Mouse (Mus musculus): ENCODE data around the gene Gatad2a. TPM values are rescaled to one million over a fixed set of nuclear protein-coding genes. Genes with fewer than 3 reads are reported as not detected.
"Not testable (repeated sequence)": the region's sequence is repeated elsewhere in the genome, so short reads cannot be mapped to it uniquely, and the experiment has no call there.

Gatad2a gene
- polyA plus RNA-seq, 1 experiment from 2014 or later = 65.2 TPM

- ATAC-seq (ENCODE audit: low FRiP score) (no peak), DNase-seq (ENCODE audit: low spot score, missing footprints) (no peak)
- H3K4me3 ChIP-seq (ENCODE audit: low read depth, low read length) = no peak overlapping the region
- H3K9me3 ChIP-seq (ENCODE audit: control insufficient read depth, low read length) = no peaks in the 10 kb centered on the region
- no peaks in the 10 kb centered on the region for H3K4me1 ChIP-seq (ENCODE audit: control insufficient read depth, insufficient read depth, low read length)
- H3K27ac ChIP-seq (ENCODE audit: low read depth, low read length) = no peak overlapping the region
- WGBS = 73% methylated on average over 1 of the region's 1 CpGs
- no peak overlapping the region for H3K4me2 ChIP-seq
- H3K27me3 ChIP-seq (ENCODE audit: control insufficient read depth, insufficient read depth, low read length) = no peaks in the 10 kb centered on the region
- H3K36me3 ChIP-seq (ENCODE audit: control insufficient read depth, insufficient read depth, low read length) = peaks cover 18% of the 10 kb centered on the region; the same call in 1 of the 2 replicates
- H3K9ac ChIP-seq (ENCODE audit: low read length) = no peak overlapping the region
Measured at GRCm38 (mm10) chr8:70015017-70015416, 18.8 kb upstream of the Gatad2a start.

- no peak overlapping the region for H3K4me3 ChIP-seq (ENCODE audit: low read depth, low read length)
- no peak overlapping the region for H3K9ac ChIP-seq (ENCODE audit: low read length)
- no peaks in the 10 kb centered on the region for H3K27me3 ChIP-seq (ENCODE audit: control insufficient read depth, insufficient read depth, low read length)
- peaks cover 9% of the 10 kb centered on the region; the same call in 1 of the 2 replicates for H3K36me3 ChIP-seq (ENCODE audit: control insufficient read depth, insufficient read depth, low read length)
- 95% methylated on average over 1 of the region's 1 CpGs for WGBS
- ATAC-seq (ENCODE audit: low FRiP score) = no peak
- H3K4me2 ChIP-seq = no peak overlapping the region
- no peak overlapping the region for H3K27ac ChIP-seq (ENCODE audit: low read depth, low read length)
- no peaks in the 10 kb centered on the region for H3K4me1 ChIP-seq (ENCODE audit: control insufficient read depth, insufficient read depth, low read length)
- H3K9me3 ChIP-seq (ENCODE audit: control insufficient read depth, low read length) = no peaks in the 10 kb centered on the region
- no peak for DNase-seq (ENCODE audit: low spot score, missing footprints)
Measured at GRCm38 (mm10) chr8:70012763-70013162, 16.6 kb upstream of the Gatad2a start.

- no peak overlapping the region for H3K4me2 ChIP-seq
- WGBS = 77% methylated on average over 3 of the region's 3 CpGs
- ATAC-seq (ENCODE audit: low FRiP score) = no peak
Measured at GRCm38 (mm10) chr8:70012350-70012749, 16.2 kb upstream of the Gatad2a start.

DNA sequence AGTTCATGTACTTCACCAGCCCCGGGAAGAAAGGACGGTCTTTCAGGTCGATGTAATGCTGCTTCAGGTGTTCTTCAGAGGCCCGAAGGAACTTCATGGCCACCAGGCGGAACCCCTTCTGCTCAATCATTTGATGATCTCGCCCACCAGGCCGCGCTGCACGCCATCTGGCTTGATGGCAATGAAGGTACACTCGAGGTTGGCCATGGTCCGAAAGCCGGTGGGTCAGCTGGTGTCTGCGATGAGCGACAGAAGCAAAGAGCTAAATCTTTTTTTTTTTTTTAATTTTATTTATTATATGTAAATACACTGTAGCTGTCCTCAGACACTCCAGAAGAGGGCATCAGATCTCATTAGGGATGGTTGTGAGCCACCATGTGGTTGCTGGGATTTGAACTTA, 14.6 kb upstream of the Gatad2a start:
- WGBS = 91% methylated on average over 14 of the region's 14 CpGs
- H3K4me1 ChIP-seq (ENCODE audit: control insufficient read depth, insufficient read depth, low read length); ATAC-seq (ENCODE audit: low FRiP score): not testable (repeated sequence)

More at GRCm38 (mm10) chr8:70012350-70012749, 16.2 kb upstream of the Gatad2a start:
- Histone ChIP-seq H3K27ac (ENCODE audit: low read depth, low read length) (no peak overlapping the region), H3K27me3 (ENCODE audit: control insufficient read depth, insufficient read depth, low read length) (no peaks in the 10 kb centered on the region), H3K36me3 (ENCODE audit: control insufficient read depth, insufficient read depth, low read length) (peaks cover 6% of the 10 kb centered on the region; the same call in 1 of the 2 replicates), H3K4me1 (ENCODE audit: control insufficient read depth, insufficient read depth, low read length) (no peaks in the 10 kb centered on the region), H3K9me3 (ENCODE audit: control insufficient read depth, low read length) (no peaks in the 10 kb centered on the region), H3K4me3 (ENCODE audit: low read depth, low read length) (no peak overlapping the region), H3K9ac (ENCODE audit: low read length) (no peak overlapping the region)
- DNase-seq (ENCODE audit: low spot score, missing footprints) = no peak

DNA sequence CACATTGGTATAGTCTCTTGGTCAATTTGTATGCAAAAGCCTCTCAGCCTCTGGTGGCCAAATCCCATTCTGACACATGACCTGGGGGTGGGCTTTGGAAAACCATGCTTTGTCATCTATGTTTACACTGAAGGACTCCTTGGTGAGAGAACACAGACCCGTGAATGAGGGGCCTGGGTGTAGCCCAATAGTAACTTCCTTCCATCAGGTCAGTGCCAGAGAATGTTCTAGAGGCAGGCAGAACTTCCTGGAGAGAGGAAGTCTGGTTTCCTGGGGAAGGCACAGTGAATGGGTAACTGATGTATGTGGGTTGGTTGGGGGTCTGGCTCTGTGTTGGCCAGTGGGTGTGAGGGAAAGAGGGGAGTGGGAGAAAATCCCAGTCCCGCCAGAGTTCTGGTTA, 9.0 kb upstream of the Gatad2a start:
- no peaks in the 10 kb centered on the region for H3K27me3 ChIP-seq (ENCODE audit: control insufficient read depth, insufficient read depth, low read length)
- DNase-seq (ENCODE audit: low spot score, missing footprints) = no peak
- H3K9me3 ChIP-seq (ENCODE audit: control insufficient read depth, low read length) = no peaks in the 10 kb centered on the region
- H3K27ac ChIP-seq (ENCODE audit: low read depth, low read length) = no peak overlapping the region
- no peak overlapping the region for H3K4me3 ChIP-seq (ENCODE audit: low read depth, low read length)
- H3K9ac ChIP-seq (ENCODE audit: low read length) = no peak overlapping the region
- H3K4me2 ChIP-seq = no peak overlapping the region
- H3K36me3 ChIP-seq (ENCODE audit: control insufficient read depth, insufficient read depth, low read length) = no peaks in the 10 kb centered on the region
- 0 out of 2 replicates have a peak, but pooled peaks cover 3% of the 10 kb centered on the region for H3K4me1 ChIP-seq (ENCODE audit: control insufficient read depth, insufficient read depth, low read length)
- ATAC-seq (ENCODE audit: low FRiP score) = no peak
- WGBS = 49% methylated on average over 2 of the region's 2 CpGs

More for the DNA sequence above, 14.6 kb upstream of the Gatad2a start:
- H3K9ac ChIP-seq (ENCODE audit: low read length); H3K27ac ChIP-seq (ENCODE audit: low read depth, low read length); DNase-seq (ENCODE audit: low spot score, missing footprints); H3K27me3 ChIP-seq (ENCODE audit: control insufficient read depth, insufficient read depth, low read length); H3K4me3 ChIP-seq (ENCODE audit: low read depth, low read length); H3K4me2 ChIP-seq; H3K36me3 ChIP-seq (ENCODE audit: control insufficient read depth, insufficient read depth, low read length); H3K9me3 ChIP-seq (ENCODE audit: control insufficient read depth, low read length): not testable (repeated sequence)

DNA sequence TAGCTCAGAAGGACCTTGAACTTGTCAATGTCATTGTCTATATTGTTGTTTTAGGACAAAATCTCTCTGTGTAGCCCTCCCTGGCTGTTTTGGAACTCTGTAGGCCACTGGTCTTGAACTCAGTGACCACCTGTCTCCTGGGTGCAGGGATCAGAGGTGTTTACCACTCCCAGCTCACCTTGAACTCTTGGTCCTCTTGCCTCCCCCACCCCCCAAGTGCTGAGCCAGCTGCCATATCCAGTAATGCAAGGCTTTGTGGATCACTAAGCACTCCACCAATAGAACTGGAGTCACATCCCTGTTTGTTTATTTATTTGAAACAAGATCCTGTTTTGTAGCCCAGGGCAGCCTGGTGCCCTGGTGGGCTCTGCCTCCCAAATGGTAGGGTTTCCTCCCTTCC, 8.2 kb upstream of the Gatad2a start:
- no peaks in the 10 kb centered on the region for H3K36me3 ChIP-seq (ENCODE audit: control insufficient read depth, insufficient read depth, low read length)
- H3K9ac ChIP-seq (ENCODE audit: low read length) = no peak overlapping the region
- DNase-seq (ENCODE audit: low spot score, missing footprints) = no peak
- H3K9me3 ChIP-seq (ENCODE audit: control insufficient read depth, low read length) = no peaks in the 10 kb centered on the region
- no peak overlapping the region for H3K4me2 ChIP-seq
- ATAC-seq (ENCODE audit: low FRiP score) = no peak
- H3K4me3 ChIP-seq (ENCODE audit: low read depth, low read length) = no peak overlapping the region
- 0 out of 2 replicates have a peak, but pooled peaks cover 3% of the 10 kb centered on the region for H3K4me1 ChIP-seq (ENCODE audit: control insufficient read depth, insufficient read depth, low read length)
- H3K27me3 ChIP-seq (ENCODE audit: control insufficient read depth, insufficient read depth, low read length) = no peaks in the 10 kb centered on the region
- H3K27ac ChIP-seq (ENCODE audit: low read depth, low read length) = no peak overlapping the region

GRCm38 (mm10) chr8:70003204-70003657, 7.0 kb upstream of the Gatad2a start:
- H3K36me3 ChIP-seq (ENCODE audit: control insufficient read depth, insufficient read depth, low read length) = no peaks in the 10 kb centered on the region
- no peak overlapping the region for H3K9ac ChIP-seq (ENCODE audit: low read length)
- H3K27ac ChIP-seq (ENCODE audit: low read depth, low read length) = no peak overlapping the region
- 0 out of 2 replicates have a peak, but pooled peaks cover 3% of the 10 kb centered on the region for H3K4me1 ChIP-seq (ENCODE audit: control insufficient read depth, insufficient read depth, low read length)
- WGBS = 63% methylated on average over 4 of the region's 4 CpGs
- DNase-seq (ENCODE audit: low spot score, missing footprints) = no peak
- ATAC-seq (ENCODE audit: low FRiP score) = no peak
- H3K4me3 ChIP-seq (ENCODE audit: low read depth, low read length) = no peak overlapping the region
- H3K4me2 ChIP-seq = no peak overlapping the region
- no peaks in the 10 kb centered on the region for H3K27me3 ChIP-seq (ENCODE audit: control insufficient read depth, insufficient read depth, low read length)
- no peaks in the 10 kb centered on the region for H3K9me3 ChIP-seq (ENCODE audit: control insufficient read depth, low read length)

- not testable (repeated sequence) for H3K4me3 ChIP-seq (ENCODE audit: low read depth, low read length); H3K4me2 ChIP-seq; H3K27me3 ChIP-seq (ENCODE audit: control insufficient read depth, insufficient read depth, low read length); H3K9me3 ChIP-seq (ENCODE audit: control insufficient read depth, low read length); H3K4me1 ChIP-seq (ENCODE audit: control insufficient read depth, insufficient read depth, low read length); ATAC-seq (ENCODE audit: low FRiP score); H3K27ac ChIP-seq (ENCODE audit: low read depth, low read length); H3K9ac ChIP-seq (ENCODE audit: low read length); DNase-seq (ENCODE audit: low spot score, missing footprints); H3K36me3 ChIP-seq (ENCODE audit: control insufficient read depth, insufficient read depth, low read length)
- 47% methylated on average over 7 of the region's 7 CpGs for WGBS
Measured at GRCm38 (mm10) chr8:70001892-70002191, 5.7 kb upstream of the Gatad2a start.

GRCm38 (mm10) chr8:70001176-70001891, 5.2 kb upstream of the Gatad2a start:
- peak overlapping the region; percentile 33 for H3K9ac ChIP-seq (ENCODE audit: low read length)
- H3K4me2 ChIP-seq = peak overlapping the region; percentile 28
- ATAC-seq (ENCODE audit: low FRiP score) = 0 out of 2 replicates have a peak, but pooled peaks have one; percentile 43
- no peaks in the 10 kb centered on the region for H3K9me3 ChIP-seq (ENCODE audit: control insufficient read depth, low read length)
- DNase-seq (ENCODE audit: low spot score, missing footprints) = no peak
- no peak overlapping the region for H3K4me3 ChIP-seq (ENCODE audit: low read depth, low read length)
- no peak overlapping the region for H3K27ac ChIP-seq (ENCODE audit: low read depth, low read length)
- no peaks in the 10 kb centered on the region for H3K27me3 ChIP-seq (ENCODE audit: control insufficient read depth, insufficient read depth, low read length)
- 4% methylated on average over 16 of the region's 16 CpGs for WGBS
- H3K4me1 ChIP-seq (ENCODE audit: control insufficient read depth, insufficient read depth, low read length) = 0 out of 2 replicates have a peak, but pooled peaks cover 3% of the 10 kb centered on the region
- H3K36me3 ChIP-seq (ENCODE audit: control insufficient read depth, insufficient read depth, low read length) = no peaks in the 10 kb centered on the region

Measured in midbrain, embryonic 11.5 days (tissue).